Mouse (Mus musculus) brown adipose tissue, adult 24 weeks (tissue): ENCODE data around the gene Slc22a16. TPM values are rescaled to one million over a fixed set of nuclear protein-coding genes. Genes with fewer than 3 reads are reported as not detected.
A peak's percentile ranks its signal among the peaks of the same experiment; 100 is the strongest.
"Not testable (repeated sequence)": the region's sequence is repeated elsewhere in the genome, so short reads cannot be mapped to it uniquely, and the experiment has no call there.

Experiments used
- H3K27ac ChIP-seq: fragments of 200-500 bp; replicated peaks from 2 replicates; pipeline ENCODE4 v1.5.1; 2012; ENCODE audit warnings: low read depth, mild to moderate bottlenecking, low read length
- H3K4me1 ChIP-seq: fragments of 200-500 bp; 2 replicates; pipeline ENCODE4 v1.6.1; 2012; ENCODE audit warnings: low read length, mixed read lengths; ENCODE audit not compliant: control insufficient read depth, insufficient read depth, insufficient read length
- H3K4me3 ChIP-seq: fragments of 200-500 bp; 2 replicates; pipeline ENCODE4 v1.5.1; 2012; ENCODE audit warnings: low read depth, mild to moderate bottlenecking, low read length, moderate library complexity; ENCODE audit not compliant: insufficient read depth
- polyA plus RNA-seq: library from polyadenylated mRNA; stranded (reverse); fragments of >200 nt; gene quantifications from 2 replicates; pipeline ENCODE4 v1.2.4, GENCODE M21; 2012; ENCODE audit not compliant: missing spikeins, insufficient read depth, insufficient read length

The Slc22a16 gene
- not detected in 2 replicates for polyA plus RNA-seq

GRCm38 (mm10) chr10:40570036-40570435 lies at the start of gene Slc22a16:
TSS of gene Slc22a16 (plus strand) at chr10:40570336.
- Histone ChIP-seq H3K27ac (no peak within 1 kb of the TSS), H3K4me3 (no peak within 1 kb of the TSS), H3K4me1 (no peaks in the 10 kb centered on the region)

- no peaks in the 10 kb centered on the region for H3K4me1 ChIP-seq
Measured at GRCm38 (mm10) chr10:40521579-40521978, 48.6 kb upstream of the Slc22a16 start.

GRCm38 (mm10) chr10:40523312-40523975 lies 46.7 kb upstream of the Slc22a16 start:
- Histone ChIP-seq H3K27ac (no peak overlapping the region), H3K4me3 (no peak overlapping the region), H3K4me1 (no peaks in the 10 kb centered on the region)

More at GRCm38 (mm10) chr10:40521579-40521978, 48.6 kb upstream of the Slc22a16 start:
- peak overlapping the region; percentile 27; the same call in 1 of the 2 replicates for H3K27ac ChIP-seq
- H3K4me3 ChIP-seq = no peak overlapping the region

- Histone ChIP-seq H3K4me1 (no peaks in the 10 kb centered on the region), H3K4me3 (no peak overlapping the region), H3K27ac (no peak overlapping the region)
Measured at GRCm38 (mm10) chr10:40524032-40524806, 45.9 kb upstream of the Slc22a16 start.

GRCm38 (mm10) chr10:40524991-40525390 lies 45.1 kb upstream of the Slc22a16 start:
- Histone ChIP-seq H3K27ac (no peak overlapping the region), H3K4me3 (no peak overlapping the region), H3K4me1 (no peaks in the 10 kb centered on the region)

- no peak overlapping the region for H3K27ac ChIP-seq
- no peak overlapping the region for H3K4me3 ChIP-seq
Measured at GRCm38 (mm10) chr10:40525616-40526155, 44.5 kb upstream of the Slc22a16 start.

GRCm38 (mm10) chr10:40526301-40526761 lies 43.8 kb upstream of the Slc22a16 start:
- Histone ChIP-seq H3K4me3 (no peak overlapping the region), H3K4me1 (no peaks in the 10 kb centered on the region), H3K27ac (no peak overlapping the region)

More at GRCm38 (mm10) chr10:40525616-40526155, 44.5 kb upstream of the Slc22a16 start:
- H3K4me1 ChIP-seq = no peaks in the 10 kb centered on the region

- Histone ChIP-seq H3K4me1 (no peaks in the 10 kb centered on the region), H3K4me3 (no peak overlapping the region), H3K27ac (no peak overlapping the region)
Measured at GRCm38 (mm10) chr10:40526986-40527385, 43.1 kb upstream of the Slc22a16 start.

GRCm38 (mm10) chr10:40527573-40527972 lies 42.6 kb upstream of the Slc22a16 start:
- H3K4me1 ChIP-seq = no peaks in the 10 kb centered on the region

GRCm38 (mm10) chr10:40528668-40529067 lies 41.5 kb upstream of the Slc22a16 start:
- Histone ChIP-seq H3K27ac (no peak overlapping the region), H3K4me3 (no peak overlapping the region), H3K4me1 (no peaks in the 10 kb centered on the region)

More at GRCm38 (mm10) chr10:40527573-40527972, 42.6 kb upstream of the Slc22a16 start:
- Histone ChIP-seq H3K4me3 (no peak overlapping the region), H3K27ac (no peak overlapping the region)

GRCm38 (mm10) chr10:40529617-40530016 lies 40.5 kb upstream of the Slc22a16 start:
- no peak overlapping the region for H3K4me3 ChIP-seq
- H3K4me1 ChIP-seq = no peaks in the 10 kb centered on the region
- H3K27ac ChIP-seq = no peak overlapping the region

- Histone ChIP-seq H3K4me3 (no peak overlapping the region), H3K27ac (no peak overlapping the region), H3K4me1 (no peaks in the 10 kb centered on the region)
Measured at GRCm38 (mm10) chr10:40530661-40531060, 39.5 kb upstream of the Slc22a16 start.

- H3K27ac ChIP-seq, H3K4me1 ChIP-seq, H3K4me3 ChIP-seq: not testable (repeated sequence)
Measured at GRCm38 (mm10) chr10:40532586-40532985, 37.5 kb upstream of the Slc22a16 start.

GRCm38 (mm10) chr10:40541351-40541750 lies 28.8 kb upstream of the Slc22a16 start:
- H3K4me1 ChIP-seq = no peaks in the 10 kb centered on the region
- no peak overlapping the region for H3K4me3 ChIP-seq
- H3K27ac ChIP-seq = no peak overlapping the region

GRCm38 (mm10) chr10:40549317-40549716 lies 20.8 kb upstream of the Slc22a16 start:
- Histone ChIP-seq H3K27ac (no peak overlapping the region), H3K4me1 (no peaks in the 10 kb centered on the region), H3K4me3 (no peak overlapping the region)
